Mouse (Mus musculus): Measurements from ENCODE around the gene Ift81.

DNA sequence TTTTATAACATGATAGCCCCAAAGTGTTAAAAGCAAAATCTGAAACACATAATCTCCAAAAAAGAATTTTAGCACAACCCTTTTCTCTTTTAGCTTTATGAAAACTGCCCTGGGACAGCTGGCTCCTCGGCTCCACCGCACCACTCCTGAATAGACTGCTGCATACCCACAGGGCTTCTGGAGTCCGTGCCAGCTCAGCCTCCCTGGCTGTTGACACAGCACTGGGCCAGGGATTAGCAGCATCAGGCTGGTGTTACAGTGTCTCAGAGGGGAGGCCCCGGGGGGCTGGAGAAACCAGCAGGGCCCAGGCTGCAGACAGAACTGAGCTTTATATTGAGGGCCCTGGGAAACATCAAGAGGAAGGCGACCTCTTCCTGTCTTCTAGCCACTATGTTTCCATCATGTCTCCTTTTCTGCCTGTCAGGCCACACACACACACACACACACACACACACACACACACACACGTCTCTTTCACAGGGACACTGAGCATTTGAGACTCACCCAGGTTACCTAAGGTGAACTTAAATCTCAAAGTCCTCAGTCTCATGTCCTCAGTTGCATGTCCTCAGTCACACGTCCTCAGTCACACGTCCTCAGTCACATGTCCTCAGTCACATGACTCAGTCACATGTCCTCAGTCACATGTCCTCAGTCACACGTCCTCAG is 33.1 kb upstream of the Ift81 start:
- TF ChIP-seq POLR2A (IDR thresholded peaks at IDR 0.05; ENCODE audit: borderline replicate concordance, low read depth, low read length) (no peak), CTCF (IDR thresholded peaks at IDR 0.05; ENCODE audit: low read depth, low read length) (no peak)
